Mouse (Mus musculus) embryo, embryonic 10 days (tissue): ENCODE results near the gene Rps8.
A peak's percentile ranks its signal among the peaks of the same experiment; 100 is the strongest.

Experiments
- DNase-seq: peaks from one replicate; pipeline ENCODE4 v3.0.0-alpha.2; 2015; ENCODE audit warnings: low spot score

Gene Rps8

DNA sequence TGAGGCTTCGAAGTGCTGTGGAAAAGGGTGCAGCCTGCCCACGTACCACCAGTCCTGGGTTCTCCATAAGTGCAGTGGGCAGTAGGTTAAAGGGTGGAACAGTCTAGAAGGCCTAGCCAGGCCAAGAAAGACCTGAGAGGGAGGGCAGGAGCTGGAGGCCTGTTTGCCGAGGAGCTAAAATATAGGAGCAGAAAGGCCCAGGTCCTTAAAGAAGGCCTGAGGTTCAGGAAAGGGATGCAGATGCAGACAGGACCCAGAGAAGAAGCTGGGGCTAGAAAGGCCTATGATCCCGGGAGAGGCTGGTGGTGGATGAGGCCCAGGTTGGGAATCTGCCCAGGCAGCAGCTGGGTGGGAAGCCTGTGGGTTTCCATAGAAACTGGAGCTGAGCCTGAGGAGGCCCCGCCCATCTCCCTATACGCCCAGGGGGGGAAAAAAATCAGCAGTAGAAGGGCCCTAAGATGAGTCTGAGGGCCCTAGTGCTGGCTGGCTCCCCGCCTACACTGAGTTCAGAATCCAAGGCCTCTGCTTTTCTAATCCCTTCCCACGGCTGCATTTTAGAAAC is 30.6 kb downstream of the Rps8 start, which contains the start of gene Btbd19:
Gene Btbd19 (minus strand): TSS at position 378 of the 562 bp plus-strand sequence.
- peak; percentile 64 for DNase-seq

GRCm38 (mm10) chr4:117124518-117125347 is 31.3 kb downstream of the Rps8 start:
- no peak for DNase-seq

DNA sequence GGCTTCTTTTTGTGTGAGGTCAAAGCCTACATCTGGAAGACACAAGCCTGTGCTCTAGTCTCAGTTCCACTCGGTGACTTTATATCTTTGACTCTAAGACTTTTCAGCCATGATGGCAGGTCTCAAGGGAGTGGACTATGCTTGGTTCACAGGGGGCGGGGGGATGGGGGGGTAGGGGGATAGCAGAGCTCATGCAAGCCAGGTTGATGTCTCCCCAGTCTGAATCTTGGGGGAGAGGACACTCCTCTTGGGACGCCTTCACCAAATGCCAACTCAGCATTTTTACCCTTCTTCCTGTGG is 31.9 kb downstream of the Rps8 start:
- no peak for DNase-seq

DNA sequence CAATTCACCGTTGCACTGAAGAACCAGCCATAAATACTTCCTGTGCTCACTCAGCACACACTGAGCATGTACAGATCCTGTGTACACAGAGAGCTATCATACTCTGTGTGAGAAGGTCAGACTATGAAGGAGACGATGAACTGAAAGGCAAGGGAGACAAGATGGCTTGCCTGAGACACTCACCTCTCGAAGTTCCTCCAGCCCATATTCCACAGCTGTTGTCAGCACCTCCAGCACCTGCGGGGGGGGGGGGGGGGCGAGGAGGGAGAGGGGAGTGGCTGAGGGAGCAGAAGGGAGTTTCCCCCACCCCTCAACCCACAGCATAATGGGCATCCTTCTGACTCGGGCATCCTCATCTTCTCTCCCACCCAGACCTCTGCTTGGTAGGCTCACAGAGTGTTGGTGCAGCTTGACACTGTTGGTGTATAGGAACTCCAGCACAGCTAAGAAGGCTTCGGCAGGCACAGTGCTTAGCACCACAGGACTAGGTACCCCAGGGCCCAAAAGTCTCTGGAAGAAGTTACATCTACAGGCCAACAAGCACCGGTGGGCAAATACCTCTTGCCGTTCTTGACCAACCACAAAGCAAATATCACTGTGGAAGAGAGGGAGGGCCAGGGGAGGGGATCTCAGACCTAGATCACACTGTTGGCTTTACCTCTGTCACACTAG is 32.4 kb downstream of the Rps8 start:
- no peak for DNase-seq

GRCm38 (mm10) chr4:117122209-117122608 is 33.8 kb downstream of the Rps8 start:
- no peak for DNase-seq

DNA sequence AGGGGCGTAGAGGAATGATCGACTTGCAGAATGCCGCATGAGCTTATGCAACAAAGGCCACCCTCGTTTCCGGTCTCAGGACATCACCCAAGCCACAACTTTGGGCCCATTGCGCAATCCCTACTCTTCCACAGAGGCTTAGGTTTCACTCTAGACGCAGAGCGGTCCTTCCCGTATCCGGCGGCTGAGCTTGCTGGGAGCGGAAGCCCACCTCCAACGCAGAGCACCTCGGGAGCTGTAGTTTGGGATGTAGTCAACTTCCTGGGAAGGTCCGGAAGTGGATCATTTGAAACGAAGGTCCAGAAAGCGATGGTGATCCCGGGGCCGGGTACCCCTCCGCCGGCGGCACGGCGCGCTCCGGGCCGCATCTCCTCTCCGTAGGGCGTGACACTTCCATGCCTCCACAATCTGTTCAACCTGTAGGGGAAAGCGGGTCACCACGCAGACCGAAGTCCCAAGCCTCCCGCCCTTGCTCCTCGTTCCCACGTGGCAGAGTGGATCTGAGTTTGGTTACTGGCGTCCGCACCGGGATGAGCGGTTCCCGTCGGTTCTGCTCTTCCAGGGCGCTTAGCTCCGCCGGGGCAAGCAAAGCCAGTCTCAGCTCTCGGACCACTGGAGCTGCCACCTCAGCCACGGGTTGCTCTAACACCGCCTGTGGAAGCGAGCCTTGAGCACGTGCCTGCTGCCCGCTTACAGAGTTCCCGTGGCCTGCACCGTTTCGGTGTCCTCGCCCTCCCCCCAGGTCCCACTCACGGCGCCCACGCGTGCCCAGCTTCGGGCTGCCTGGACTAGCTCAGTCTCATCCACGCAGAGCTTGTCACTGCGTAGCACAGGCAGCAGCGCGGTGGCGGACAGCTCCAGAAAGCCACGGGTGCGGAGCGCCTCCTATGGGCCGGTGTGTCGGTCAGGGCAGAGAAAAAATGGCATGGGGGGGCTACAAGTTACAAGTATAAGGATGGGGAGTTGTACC is 35.3 kb downstream of the Rps8 start:
- peak; percentile 98 for DNase-seq

- DNase-seq = no peak
These were observed 36.0 kb downstream of the Rps8 start for GRCm38 (mm10) chr4:117120052-117120444.

DNA sequence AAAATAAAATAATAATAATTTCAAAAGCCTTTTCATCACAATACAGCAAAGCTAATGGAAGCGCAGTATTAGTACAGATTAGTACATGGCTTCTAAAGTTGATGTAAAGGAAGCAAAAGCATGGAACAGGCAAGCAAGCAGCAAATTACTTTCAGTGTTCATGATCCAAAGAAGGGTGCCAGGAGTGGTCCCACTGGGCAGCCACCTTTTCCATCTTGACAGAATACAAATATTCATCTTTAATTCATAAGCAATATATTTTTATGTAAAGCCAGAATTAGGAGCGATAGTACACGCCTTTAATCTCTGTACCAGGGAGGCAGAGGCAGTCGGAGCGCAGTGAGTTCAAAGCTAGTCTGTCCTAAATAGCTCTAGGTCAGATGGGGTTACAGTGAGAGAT is 36.4 kb downstream of the Rps8 start:
- DNase-seq = no peak

DNA sequence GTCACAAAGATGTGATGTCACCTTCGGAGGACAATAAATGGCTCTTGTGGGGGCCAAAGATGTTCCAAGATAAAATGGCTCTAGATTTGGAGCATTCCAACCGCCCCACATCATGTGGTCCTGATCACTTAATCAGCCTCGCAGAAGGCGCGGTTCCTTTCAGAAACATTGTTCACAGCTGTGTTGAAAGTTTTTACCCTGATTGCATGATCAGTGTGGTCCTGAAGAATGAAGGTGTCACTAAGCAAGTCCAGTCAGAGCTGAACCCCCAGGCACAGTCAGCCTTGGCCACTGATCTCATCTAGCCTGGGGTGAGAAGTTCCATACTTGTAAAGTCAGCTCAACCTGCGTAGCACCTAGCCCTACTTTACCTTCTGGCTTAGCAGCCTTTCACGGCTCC is 38.1 kb downstream of the Rps8 start:
- DNase-seq = no peak

GRCm38 (mm10) chr4:117115592-117115991 is 40.5 kb downstream of the Rps8 start:
- no peak for DNase-seq

DNA sequence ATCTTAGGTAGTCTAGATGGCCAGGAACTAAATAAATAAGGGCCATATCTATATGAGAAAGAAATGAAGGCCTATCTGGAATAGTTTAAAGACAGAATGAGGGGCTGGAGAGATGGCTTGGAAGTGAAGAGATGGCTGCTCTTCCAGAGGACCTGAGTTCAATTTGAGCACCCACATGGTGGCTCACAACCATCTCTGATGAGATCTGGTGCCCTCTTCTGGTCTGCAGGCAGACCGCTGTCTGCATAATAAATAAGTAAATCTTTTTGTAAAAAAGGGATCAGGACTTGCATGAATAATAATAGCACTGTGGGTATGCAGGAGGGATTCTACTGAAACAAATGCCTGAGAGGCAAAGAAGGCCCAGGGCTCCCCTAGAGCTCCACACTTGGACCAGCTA is 42.8 kb downstream of the Rps8 start:
- no peak for DNase-seq

DNA sequence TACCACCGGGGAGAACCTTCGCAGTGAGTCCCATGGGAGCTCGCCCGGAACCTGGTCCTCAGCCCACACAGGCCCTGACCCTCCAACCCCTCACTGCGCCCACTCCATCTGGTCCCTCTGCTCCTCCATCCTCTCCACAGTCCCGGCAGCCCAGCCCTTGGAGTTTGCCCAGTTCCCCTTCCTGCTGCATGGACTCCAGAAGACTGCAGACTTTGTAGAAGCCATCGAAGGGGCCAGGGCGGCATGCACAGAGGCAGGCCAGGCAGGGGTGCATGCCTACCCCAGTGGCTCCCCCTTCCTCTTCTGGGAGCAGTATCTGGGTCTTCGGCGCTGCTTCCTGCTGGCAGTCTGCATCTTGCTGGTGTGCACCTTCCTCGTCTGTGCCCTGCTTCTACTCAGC is 45.1 kb downstream of the Rps8 start:
- DNase-seq = no peak

GRCm38 (mm10) chr4:117110249-117110648 is 45.8 kb downstream of the Rps8 start:
- no peak for DNase-seq

DNA sequence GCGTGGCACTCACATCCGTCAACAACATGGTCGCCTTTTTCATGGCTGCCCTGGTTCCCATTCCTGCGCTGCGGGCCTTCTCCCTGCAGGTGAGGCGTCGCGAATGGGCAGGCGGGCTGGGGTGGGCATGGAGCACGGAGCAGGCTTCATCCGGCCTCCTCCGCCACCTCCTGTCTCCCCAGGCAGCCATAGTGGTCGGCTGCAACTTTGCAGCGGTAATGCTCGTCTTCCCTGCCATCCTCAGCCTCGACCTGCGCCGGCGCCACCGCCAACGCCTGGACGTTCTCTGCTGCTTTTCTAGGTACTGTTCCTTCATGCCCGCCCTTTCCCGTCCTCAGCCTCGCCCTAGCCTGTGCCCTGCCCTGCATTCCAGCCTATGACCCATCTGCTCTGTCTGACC is 46.7 kb downstream of the Rps8 start:
- no peak for DNase-seq

- DNase-seq = no peak
These were observed 47.6 kb downstream of the Rps8 start for GRCm38 (mm10) chr4:117108524-117108849.

- no peak for DNase-seq
These were observed 48.1 kb downstream of the Rps8 start for GRCm38 (mm10) chr4:117107813-117108523.

- DNase-seq = no peak
These were observed 50.9 kb downstream of the Rps8 start for GRCm38 (mm10) chr4:117105127-117105526.

DNA sequence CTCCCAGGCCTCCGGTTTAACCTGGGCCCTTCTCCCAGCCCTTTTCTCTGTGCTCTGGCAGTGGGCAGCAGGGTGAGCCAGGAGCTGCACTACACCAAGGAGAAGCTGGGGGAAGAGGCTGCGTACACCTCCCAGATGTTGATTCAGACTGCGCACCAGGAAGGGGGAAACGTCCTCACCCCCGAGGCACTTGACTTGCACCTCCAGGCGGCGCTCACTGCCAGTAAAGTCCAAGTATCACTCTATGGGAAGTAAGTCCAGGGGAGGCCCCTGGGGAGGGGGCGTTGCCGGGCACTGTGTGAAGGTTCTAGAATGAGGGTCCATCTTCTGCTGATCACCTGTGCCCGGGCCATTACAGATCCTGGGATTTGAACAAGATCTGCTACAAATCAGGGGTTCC is 51.4 kb downstream of the Rps8 start:
- DNase-seq = no peak
